Mouse (Mus musculus) lung, adult 2 months (tissue): ENCODE data around the gene Nmt1. TPM values are rescaled to one million over a fixed set of nuclear protein-coding genes. Genes with fewer than 3 reads are reported as not detected.

Experiments
- DNase-seq: peaks from one replicate; pipeline ENCODE4 v3.0.0; 2022
- H3K4me1 ChIP-seq: fragments of 200-500 bp; 2 replicates; pipeline ENCODE4 v1.6.1; 2011; ENCODE audit warnings: low read length; ENCODE audit not compliant: control insufficient read depth, insufficient read depth
- H3K4me3 ChIP-seq: fragments of 200-500 bp; replicated peaks from 2 replicates; pipeline ENCODE3; 2011; ENCODE audit warnings: low read depth, mild to moderate bottlenecking, control low read depth, low read length; ENCODE audit errors: extremely low read depth
- CTCF ChIP-seq: fragments of 200-500 bp; IDR thresholded peaks from 2 replicates; pipeline ENCODE4 v1.5.1; 2011; ENCODE audit warnings: mild to moderate bottlenecking, low read length, control low read depth; ENCODE audit not compliant: insufficient read depth
- POLR2A ChIP-seq: fragments of 200-500 bp; IDR thresholded peaks from 2 replicates; pipeline ENCODE4 v1.6.1; 2011; ENCODE audit warnings: low read depth, mild to moderate bottlenecking, control low read depth, low read length, borderline replicate concordance; ENCODE audit errors: extremely low read depth
- WGBS: fragments of 180-500 bp; shearing (Covaris S2); methylation state at CpG from one replicate; pipeline ENCODE4 v1.1.7; 2018; 5-methylcytosine and 5-hydroxymethylcytosine counted together
- polyA plus RNA-seq: library from polyadenylated mRNA; depleted of rRNA; stranded (reverse); fragments of >200 nt; gene quantifications from 2 replicates; pipeline ENCODE4 v1.2.3, GENCODE M21; 2012

Gene Nmt1
- polyA plus RNA-seq, 1 experiment = 32.2 TPM

DNA sequence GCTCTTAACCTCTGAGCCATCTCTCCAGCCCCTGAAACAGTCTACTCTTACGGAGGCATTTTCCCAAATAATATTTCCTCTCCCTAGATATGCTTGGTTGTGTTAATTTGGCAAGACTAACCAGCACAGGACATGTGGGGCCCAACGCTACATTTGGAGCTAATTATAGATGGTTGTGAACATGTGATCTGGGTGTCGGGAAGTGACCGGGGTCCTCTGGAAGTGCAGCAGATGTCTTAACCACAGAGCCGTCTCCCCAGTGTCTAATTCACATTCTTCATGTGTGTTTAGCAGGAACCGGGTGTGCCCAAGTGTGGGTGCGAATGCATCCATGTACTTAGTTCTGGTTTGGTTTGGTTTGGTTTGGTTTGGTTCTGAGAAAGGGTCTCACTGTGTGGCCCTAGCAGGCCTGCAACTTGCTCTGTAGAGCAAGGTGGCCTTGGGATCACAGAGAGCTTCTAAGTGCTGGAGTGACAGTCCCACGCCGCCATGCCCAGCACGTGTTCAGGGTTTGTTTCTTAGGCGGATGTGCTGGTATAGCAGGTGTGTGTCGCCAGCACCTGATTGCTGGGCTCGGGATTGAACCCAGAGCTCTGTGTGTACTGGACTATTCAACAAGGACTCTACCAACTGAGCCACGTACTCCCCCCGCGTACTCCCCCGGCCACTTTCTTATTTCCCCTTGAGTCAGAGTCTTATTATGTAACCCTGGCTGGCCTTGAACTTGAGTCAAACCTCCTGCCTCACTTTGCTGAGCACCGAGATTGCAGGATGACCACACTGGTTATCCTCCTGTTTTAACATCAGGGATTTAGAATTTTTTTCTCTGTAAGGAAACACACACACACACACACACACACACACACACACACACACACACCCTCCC lies 25.4 kb downstream of the Nmt1 start:
- no peak for TF ChIP-seq CTCF
- TF ChIP-seq POLR2A = no peak
- H3K4me1 ChIP-seq = peaks cover 9% of the 10 kb centered on the region
- DNase-seq = no peak
- no peak overlapping the region for H3K4me3 ChIP-seq
- WGBS = 81% methylated on average over 18 of the region's 18 CpGs

GRCm38 (mm10) chr11:103054798-103055197 lies 26.8 kb downstream of the Nmt1 start:
- Histone ChIP-seq H3K4me1 (peaks cover 9% of the 10 kb centered on the region), H3K4me3 (no peak overlapping the region)
- peak; percentile 62 for DNase-seq
- TF ChIP-seq POLR2A = no peak
- 0 out of 2 replicates have a peak, but pooled peaks have one; percentile 10 for TF ChIP-seq CTCF
- 44% methylated on average over 6 of the region's 6 CpGs for WGBS

DNA sequence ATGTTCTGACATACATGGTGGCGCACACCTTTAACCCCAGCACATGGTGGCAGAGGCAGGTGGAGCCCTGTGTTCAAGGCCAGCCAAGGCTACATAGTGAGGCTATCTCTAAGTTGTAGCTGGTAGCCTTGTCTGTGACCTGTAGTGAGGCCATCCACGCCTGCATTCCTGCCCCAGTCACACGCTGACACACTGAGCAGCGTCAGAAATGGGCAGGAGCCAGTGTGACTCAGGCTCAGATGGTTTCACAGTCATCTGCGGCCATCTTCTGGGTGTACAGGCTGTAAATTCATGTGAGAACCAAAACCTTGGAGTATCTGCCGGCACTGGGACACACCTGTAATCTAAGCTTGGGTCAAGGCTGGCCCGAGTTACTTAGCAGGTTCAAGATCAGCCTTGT lies 28.6 kb downstream of the Nmt1 start:
- H3K4me3 ChIP-seq = no peak overlapping the region
- peaks cover 4% of the 10 kb centered on the region for H3K4me1 ChIP-seq
- DNase-seq = no peak
- 96% methylated on average over 7 of the region's 7 CpGs for WGBS
- TF ChIP-seq CTCF (no peak), POLR2A (no peak)

GRCm38 (mm10) chr11:103058499-103059085 lies 30.6 kb downstream of the Nmt1 start:
- no peak for DNase-seq
- no peaks in the 10 kb centered on the region for H3K4me1 ChIP-seq
- H3K4me3 ChIP-seq = no peak overlapping the region
- 62% methylated on average over 3 of the region's 3 CpGs for WGBS
- TF ChIP-seq POLR2A = no peak
- no peak for TF ChIP-seq CTCF

DNA sequence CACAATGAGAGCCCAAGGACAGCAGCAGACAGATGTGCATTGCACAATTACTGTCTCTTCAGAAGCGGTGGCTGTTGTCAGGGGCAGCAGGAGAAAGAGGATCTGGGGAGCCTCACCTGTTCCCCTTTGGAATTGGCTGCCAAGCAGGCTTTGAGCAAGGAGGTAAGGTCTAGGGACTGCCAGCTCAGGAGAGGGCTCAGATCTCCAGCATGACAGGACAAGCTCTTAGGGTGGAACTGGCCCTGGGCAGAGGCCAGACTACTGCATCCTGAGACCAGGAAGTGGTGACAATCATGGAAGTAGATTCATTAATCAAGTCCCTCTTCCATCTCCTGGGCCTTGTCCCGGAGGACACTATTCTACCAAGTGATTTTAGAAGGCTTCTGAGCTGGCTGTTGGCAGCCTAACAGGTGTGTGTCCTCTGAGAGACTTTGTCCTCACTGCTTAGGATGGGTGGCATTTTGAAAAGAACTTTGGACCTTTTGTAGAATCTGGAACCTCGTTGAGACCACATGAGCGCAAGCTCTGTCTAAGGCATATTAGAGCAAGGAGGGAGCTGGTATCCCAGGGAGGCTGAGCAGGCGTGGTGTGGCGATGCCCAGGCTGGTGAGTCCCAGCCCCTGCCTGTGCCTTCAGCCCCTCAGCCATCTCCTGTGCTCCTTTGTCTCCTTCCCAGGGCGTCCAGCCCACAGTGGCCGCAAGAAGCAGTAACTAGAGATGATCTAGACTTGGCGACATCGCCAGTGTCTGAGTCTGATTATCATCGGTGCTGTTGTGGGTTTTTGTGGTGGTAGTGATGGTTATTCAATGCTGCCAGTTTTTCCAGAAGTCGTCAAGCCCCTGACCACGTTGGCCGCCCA lies 38.4 kb downstream of the Nmt1 start:
- no peak for TF ChIP-seq CTCF
- no peak for TF ChIP-seq POLR2A
- H3K4me1 ChIP-seq = peaks cover 3% of the 10 kb centered on the region
- WGBS = 84% methylated on average over 14 of the region's 14 CpGs
- no peak overlapping the region for H3K4me3 ChIP-seq
- no peak for DNase-seq

- no peak for TF ChIP-seq CTCF
- no peak for TF ChIP-seq POLR2A
- Histone ChIP-seq H3K4me3 (no peak overlapping the region), H3K4me1 (peaks cover 3% of the 10 kb centered on the region)
- no peak for DNase-seq
- WGBS = 76% methylated on average over 6 of the region's 6 CpGs
Observed at GRCm38 (mm10) chr11:103067051-103067361, 39.0 kb downstream of the Nmt1 start.

- 40% methylated on average over 8 of the region's 8 CpGs for WGBS
- no peak for TF ChIP-seq POLR2A
- TF ChIP-seq CTCF = no peak
- Histone ChIP-seq H3K4me1 (peaks cover 3% of the 10 kb centered on the region), H3K4me3 (no peak overlapping the region)
- peak; percentile 53 for DNase-seq
Observed at GRCm38 (mm10) chr11:103067457-103068001, 39.5 kb downstream of the Nmt1 start.

- WGBS = 90% methylated on average over 4 of the region's 4 CpGs
- DNase-seq = no peak
- Histone ChIP-seq H3K4me1 (peaks cover 3% of the 10 kb centered on the region), H3K4me3 (no peak overlapping the region)
- TF ChIP-seq CTCF (no peak), POLR2A (no peak)
Observed at GRCm38 (mm10) chr11:103068272-103068671, 40.3 kb downstream of the Nmt1 start.

- Histone ChIP-seq H3K4me3 (no peak overlapping the region), H3K4me1 (peaks cover 3% of the 10 kb centered on the region)
- 92% methylated on average over 11 of the region's 11 CpGs for WGBS
- TF ChIP-seq CTCF (no peak), POLR2A (no peak)
- no peak for DNase-seq
Observed at GRCm38 (mm10) chr11:103068884-103069283, 40.9 kb downstream of the Nmt1 start.

GRCm38 (mm10) chr11:103069731-103070130 lies 41.7 kb downstream of the Nmt1 start:
- Histone ChIP-seq H3K4me3 (no peak overlapping the region), H3K4me1 (peaks cover 3% of the 10 kb centered on the region)
- 94% methylated on average over 2 of the region's 2 CpGs for WGBS
- no peak for DNase-seq
- TF ChIP-seq CTCF = no peak
- no peak for TF ChIP-seq POLR2A
